Mouse (Mus musculus) bone marrow macrophage, adult 2 months (primary cell): Measurements from ENCODE around the gene 4930579G24Rik. TPM values are rescaled to one million over a fixed set of nuclear protein-coding genes. Genes with fewer than 3 reads are reported as not detected.
A peak's percentile ranks its signal among the peaks of the same experiment; 100 is the strongest.

Source experiments
- H3K27ac ChIP-seq: 2 replicates; pipeline ENCODE4 v1.5.1; 2012; ENCODE audit warnings: low read depth, low read length; ENCODE audit not compliant: insufficient read depth
- H3K4me1 ChIP-seq: 2 replicates; pipeline ENCODE4 v1.6.1; 2012; ENCODE audit warnings: low read length; ENCODE audit not compliant: control insufficient read depth, insufficient read depth
- H3K4me3 ChIP-seq: 2 replicates; pipeline ENCODE4 v1.5.1; 2012; ENCODE audit warnings: mild to moderate bottlenecking, low read length, moderate library complexity; ENCODE audit not compliant: insufficient read depth
- CTCF ChIP-seq: IDR thresholded peaks from 2 replicates; pipeline ENCODE4 v1.5.1; 2012; ENCODE audit warnings: low read depth, mild to moderate bottlenecking, low read length, moderate library complexity
- POLR2A ChIP-seq: IDR thresholded peaks from 2 replicates; pipeline ENCODE4 v1.6.1; 2012; ENCODE audit warnings: mild to moderate bottlenecking, low read depth, low read length, borderline replicate concordance
- polyA plus RNA-seq: library from polyadenylated mRNA; stranded (reverse); fragments of >200 nt; gene quantifications from 2 replicates; pipeline ENCODE4 v1.2.4, GENCODE M21; 2012; ENCODE audit not compliant: missing spikeins, insufficient read depth, insufficient read length

The 4930579G24Rik gene
- polyA plus RNA-seq, 1 experiment: 10.0 TPM

GRCm38 (mm10) chr3:79628182-79628560, 708 bp upstream of the 4930579G24Rik start:
- peak overlapping the region; percentile 85 for H3K4me3 ChIP-seq
- H3K4me1 ChIP-seq: peaks cover 4% of the 10 kb centered on the region; the same call in 1 of the 2 replicates
- H3K27ac ChIP-seq: peak overlapping the region; percentile 37
- TF ChIP-seq POLR2A (no peak), CTCF (no peak)

- H3K4me1 ChIP-seq: peaks cover 4% of the 10 kb centered on the region; the same call in 1 of the 2 replicates
- H3K27ac ChIP-seq: peak within 1 kb of the TSS; percentile 37
- H3K4me3 ChIP-seq: peak within 1 kb of the TSS; percentile 85
- no peak for TF ChIP-seq CTCF
- no peak for TF ChIP-seq POLR2A
These were observed 494 bp downstream of the 4930579G24Rik start, which contains the start of gene Etfdh for GRCm38 (mm10) chr3:79629416-79629730. Gene Etfdh, minus strand, starts transcription at chr3:79629500.

- TF ChIP-seq CTCF (no peak), POLR2A (no peak)
- H3K4me1 ChIP-seq: no peaks in the 10 kb centered on the region
- H3K4me3 ChIP-seq: no peak overlapping the region
- H3K27ac ChIP-seq: no peak overlapping the region
These were observed 23.2 kb downstream of the 4930579G24Rik start for GRCm38 (mm10) chr3:79652129-79652528.

GRCm38 (mm10) chr3:79656682-79657081, 27.8 kb downstream of the 4930579G24Rik start:
- Histone ChIP-seq H3K4me3 (no peak overlapping the region), H3K27ac (no peak overlapping the region), H3K4me1 (no peaks in the 10 kb centered on the region)
- TF ChIP-seq CTCF (no peak), POLR2A (no peak)

- no peak for TF ChIP-seq POLR2A
- TF ChIP-seq CTCF: peak; percentile 46
- Histone ChIP-seq H3K4me3 (no peak overlapping the region), H3K4me1 (peaks cover 3% of the 10 kb centered on the region; the same call in 1 of the 2 replicates), H3K27ac (no peak overlapping the region)
These were observed 36.0 kb downstream of the 4930579G24Rik start for GRCm38 (mm10) chr3:79664787-79665408.

GRCm38 (mm10) chr3:79670556-79670955, 41.7 kb downstream of the 4930579G24Rik start:
- Histone ChIP-seq H3K4me3 (no peak overlapping the region), H3K4me1 (peaks cover under 1% of the 10 kb centered on the region; the same call in 1 of the 2 replicates), H3K27ac (no peak overlapping the region)
- TF ChIP-seq POLR2A (no peak), CTCF (no peak)

- H3K27ac ChIP-seq: no peak overlapping the region
- TF ChIP-seq CTCF: no peak
- TF ChIP-seq POLR2A: no peak
- no peaks in the 10 kb centered on the region for H3K4me1 ChIP-seq
- H3K4me3 ChIP-seq: no peak overlapping the region
These were observed 43.3 kb downstream of the 4930579G24Rik start for GRCm38 (mm10) chr3:79672188-79672587.

GRCm38 (mm10) chr3:79673082-79673481, 44.2 kb downstream of the 4930579G24Rik start:
- no peak overlapping the region for H3K27ac ChIP-seq
- H3K4me3 ChIP-seq: no peak overlapping the region
- no peak for TF ChIP-seq POLR2A
- no peak for TF ChIP-seq CTCF
- H3K4me1 ChIP-seq: no peaks in the 10 kb centered on the region

- no peak overlapping the region for H3K4me3 ChIP-seq
- peaks cover 2% of the 10 kb centered on the region; the same call in 1 of the 2 replicates for H3K4me1 ChIP-seq
- no peak overlapping the region for H3K27ac ChIP-seq
- TF ChIP-seq POLR2A (no peak), CTCF (no peak)
These were observed 45.8 kb downstream of the 4930579G24Rik start for GRCm38 (mm10) chr3:79674641-79675040.

- no peak overlapping the region for H3K27ac ChIP-seq
- H3K4me1 ChIP-seq: peaks cover 2% of the 10 kb centered on the region; the same call in 1 of the 2 replicates
- no peak for TF ChIP-seq POLR2A
- no peak for TF ChIP-seq CTCF
- no peak overlapping the region for H3K4me3 ChIP-seq
These were observed 47.5 kb downstream of the 4930579G24Rik start for GRCm38 (mm10) chr3:79676411-79676810.

Other genes with a start within 250 kb of the 4930579G24Rik start
- 125 and 135 TPM in 2 replicates for gene Fnip2, start 61.3 kb upstream of the 4930579G24Rik start, polyA plus RNA-seq
- gene Ppid, start 37.7 kb upstream of the 4930579G24Rik start, polyA plus RNA-seq: 34.9 and 45.8 TPM in 2 replicates
- 25.5 and 28.4 TPM in 2 replicates for gene Etfdh, start 421 bp downstream of the 4930579G24Rik start, polyA plus RNA-seq
- gene Rxfp1, start 108.8 kb downstream of the 4930579G24Rik start, polyA plus RNA-seq: not detected in 2 replicates
- gene Tmem144, start 223.7 kb downstream of the 4930579G24Rik start, polyA plus RNA-seq: 7.0 and 7.3 TPM in 2 replicates